ENCODE assay signal across 10 mouse cellular contexts in the genomic region with DNA sequence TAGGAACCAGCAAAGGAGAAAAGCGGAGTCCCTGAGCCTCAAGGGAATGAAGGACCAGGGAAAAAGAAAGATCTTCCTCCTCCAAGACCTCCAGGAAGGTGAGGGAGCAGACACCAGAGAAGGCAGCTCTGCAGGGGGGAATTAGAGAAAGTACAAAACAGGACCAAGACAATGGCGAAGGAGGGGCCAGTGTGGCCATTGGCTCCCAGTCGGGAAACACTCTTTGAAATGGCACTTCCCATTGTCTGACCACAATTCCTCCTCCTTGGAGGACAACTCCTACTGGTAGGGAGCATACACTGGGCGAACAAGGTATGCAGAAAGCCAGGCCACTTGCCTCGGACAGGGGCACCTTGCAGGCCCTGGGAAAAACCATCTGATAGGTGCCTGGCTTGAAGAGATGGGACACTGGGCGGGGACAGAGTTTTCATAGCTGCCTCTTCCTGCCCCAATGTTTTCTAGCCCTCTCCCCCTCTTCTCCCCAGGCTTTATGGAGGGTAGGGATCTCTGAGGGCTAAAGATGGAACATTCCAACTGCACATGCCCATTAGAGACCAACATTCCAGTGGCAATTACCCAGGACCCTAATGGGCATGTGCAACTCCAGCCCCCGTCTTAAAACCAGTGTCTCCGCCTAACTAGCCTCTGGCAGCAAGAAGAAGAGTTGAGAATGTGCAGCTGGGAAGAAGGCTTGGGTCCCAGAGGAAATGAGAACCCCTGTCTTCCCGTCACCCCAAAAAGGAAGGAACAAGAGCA. TPM values are rescaled to one million over a fixed set of nuclear protein-coding genes. Genes with fewer than 3 reads are reported as not detected.
DNase-seq lines count a peak whose midpoint lies in the region; ATAC-seq and TF ChIP-seq lines count a peak whose summit lies in the region.
"Had no signal": no experiment of that assay in that cellular context is flagged by ENCODE, and none has a peak within 500 bp of the region (broad histone marks: within the 10 kb centered on the region; RNA-seq: fewer than 3 reads in every experiment).

No protein-coding gene starts in this region.

- intact Hi-C loops in heart, postnatal 25 days (cut with DNase I), result no loop called here

- ATAC-seq in hindbrain, embryonic 12.5 days (ENCODE audit: low FRiP score), result no peak
- ATAC-seq in midbrain, embryonic 15.5 days (replicated peaks), result no peak
- ATAC-seq: liver, postnatal 0 days had no signal

- TF ChIP-seq POLR2A in brain, embryonic 14.5 days (IDR thresholded peaks at IDR 0.05; ENCODE audit: borderline replicate concordance, extremely low read depth, insufficient read depth, insufficient read length, poor library complexity, severe bottlenecking), result no peak

- peak overlapping the region; percentile 84 for H3K9ac ChIP-seq in hindbrain, embryonic 12.5 days
- H3K9ac ChIP-seq in midbrain, embryonic 15.5 days, result peak overlapping the region; percentile 95
- H3K9ac ChIP-seq: heart, embryonic 15.5 days; liver, postnatal 0 days had no signal

- H3K27ac ChIP-seq in hindbrain, embryonic 12.5 days, result peak overlapping the region; percentile 98
- H3K27ac ChIP-seq in midbrain, embryonic 15.5 days, result peak overlapping the region; percentile 4; the same call in 1 of the 2 replicates
- H3K27ac ChIP-seq: heart, embryonic 15.5 days had no signal

- WGBS in hindbrain, embryonic 12.5 days, result 19% methylated on average over 9 of the region's 9 CpGs
- WGBS in midbrain, embryonic 15.5 days, result 14% methylated on average over 9 of the region's 9 CpGs

- H3K36me3 ChIP-seq in hindbrain, embryonic 12.5 days, result no peaks in the 10 kb centered on the region
- H3K36me3 ChIP-seq in midbrain, embryonic 15.5 days (replicated peaks), result no peaks in the 10 kb centered on the region
- H3K36me3 ChIP-seq: heart, embryonic 15.5 days had no signal

- peak; percentile 83 for DNase-seq in heart, adult 11 months
- DNase-seq in heart, postnatal 25 days (ENCODE audit: low spot score), result no peak
- peak; percentile 65 for DNase-seq in brain, embryonic 14.5 days (ENCODE audit: low read depth)
- DNase-seq in spleen, postnatal 4 days (ENCODE audit: low spot score in 2 of 2), result no peak
- no peak for DNase-seq in adrenal gland, postnatal 25 days
- DNase-seq in layer of hippocampus, postnatal 36 days, result no peak
- DNase-seq: liver, postnatal 0 days had no signal

- no peaks in the 10 kb centered on the region for H3K9me3 ChIP-seq in hindbrain, embryonic 12.5 days (replicated peaks)
- no peaks in the 10 kb centered on the region for H3K9me3 ChIP-seq in midbrain, embryonic 15.5 days
- H3K9me3 ChIP-seq: heart, embryonic 15.5 days had no signal

- peaks cover 80% of the 10 kb centered on the region for H3K4me1 ChIP-seq in hindbrain, embryonic 12.5 days
- peaks cover 77% of the 10 kb centered on the region for H3K4me1 ChIP-seq in midbrain, embryonic 15.5 days

- H3K27me3 ChIP-seq in hindbrain, embryonic 12.5 days, result no peaks in the 10 kb centered on the region
- no peaks in the 10 kb centered on the region for H3K27me3 ChIP-seq in midbrain, embryonic 15.5 days (replicated peaks)
- H3K27me3 ChIP-seq: heart, embryonic 15.5 days had no signal

- peak overlapping the region; percentile 82 for H3K4me3 ChIP-seq in hindbrain, embryonic 12.5 days
- peak overlapping the region; percentile 99 for H3K4me3 ChIP-seq in midbrain, embryonic 15.5 days
- H3K4me3 ChIP-seq: heart, embryonic 15.5 days had no signal

- TF ChIP-seq CTCF in brain, embryonic 14.5 days (IDR thresholded peaks at IDR 0.05; ENCODE audit: borderline replicate concordance, extremely low read depth, insufficient read depth, insufficient read length), result no peak

- peak overlapping the region; percentile 90 for H3K4me2 ChIP-seq in hindbrain, embryonic 12.5 days (replicated peaks)
- H3K4me2 ChIP-seq in midbrain, embryonic 15.5 days, result peak overlapping the region; percentile 87

RNA-seq across cellular contexts. Expression of gene Vangl2, which starts 3.9 kb away (rescaled TPM):
- 1 to 10 TPM; 1.5 to 2.4 TPM for total RNA-seq in heart, postnatal 25 days (2021)
- 61.5 and 87.3 TPM in 2 replicates for polyA plus RNA-seq in brain, embryonic 14.5 days (2012; rRNA removed)
- polyA plus RNA-seq in hindbrain, embryonic 12.5 days (2016; fragmentation: Nextera tagmentation; extraction: Ambion mirVana), result 60.4 and 68.6 TPM in 2 replicates
- 48.0 and 49.6 TPM in 2 replicates for polyA plus RNA-seq in midbrain, embryonic 15.5 days (2015; fragmentation: Nextera tagmentation; extraction: Ambion mirVana)
- 2.8 and 7.4 TPM in 2 replicates for total RNA-seq in adrenal gland, postnatal 25 days (2021)
- total RNA-seq in layer of hippocampus, postnatal 36 days (2021), result 10 to 100 TPM; 14.8 to 16.0 TPM

RNA-seq across cellular contexts. Expression of gene Nhlh1, which starts 33.1 kb away (rescaled TPM):
- not detected for total RNA-seq in heart, postnatal 25 days (2021)
- 14.8 and 19.3 TPM in 2 replicates for polyA plus RNA-seq in brain, embryonic 14.5 days (2012; rRNA removed)
- polyA plus RNA-seq in hindbrain, embryonic 12.5 days (2016; fragmentation: Nextera tagmentation; extraction: Ambion mirVana), result 14.5 and 15.3 TPM in 2 replicates
- polyA plus RNA-seq in midbrain, embryonic 15.5 days (2015; fragmentation: Nextera tagmentation; extraction: Ambion mirVana), result 2.0 and 2.5 TPM in 2 replicates
- not detected in 2 replicates for total RNA-seq in adrenal gland, postnatal 25 days (2021)
- total RNA-seq in layer of hippocampus, postnatal 36 days (2021), result 1 to 10 TPM; 1.3 to 1.5 TPM
- polyA plus RNA-seq: heart, embryonic 15.5 days; liver, postnatal 0 days had no signal

RNA-seq across cellular contexts. Expression of gene Copa, which starts 58.0 kb away (rescaled TPM):
- 100 to 1,000 TPM; 104 to 113 TPM for total RNA-seq in heart, postnatal 25 days (2021)
- 79.5 and 135 TPM in 2 replicates for polyA plus RNA-seq in brain, embryonic 14.5 days (2012; rRNA removed)
- 233 and 256 TPM in 2 replicates for polyA plus RNA-seq in hindbrain, embryonic 12.5 days (2016; fragmentation: Nextera tagmentation; extraction: Ambion mirVana)
- polyA plus RNA-seq in midbrain, embryonic 15.5 days (2015; fragmentation: Nextera tagmentation; extraction: Ambion mirVana), result 199 and 209 TPM in 2 replicates
- 184 and 190 TPM in 2 replicates for total RNA-seq in adrenal gland, postnatal 25 days (2021)
- total RNA-seq in layer of hippocampus, postnatal 36 days (2021), result 100 to 1,000 TPM; 144 TPM

RNA-seq across cellular contexts. Expression of gene Ncstn, which starts 58.3 kb away (rescaled TPM):
- 10 to 100 TPM; 42.8 to 44.4 TPM for total RNA-seq in heart, postnatal 25 days (2021)
- 136 and 139 TPM in 2 replicates for polyA plus RNA-seq in brain, embryonic 14.5 days (2012; rRNA removed)
- 128 and 132 TPM in 2 replicates for polyA plus RNA-seq in hindbrain, embryonic 12.5 days (2016; fragmentation: Nextera tagmentation; extraction: Ambion mirVana)
- 116 and 122 TPM in 2 replicates for polyA plus RNA-seq in midbrain, embryonic 15.5 days (2015; fragmentation: Nextera tagmentation; extraction: Ambion mirVana)
- total RNA-seq in adrenal gland, postnatal 25 days (2021), result 101 and 117 TPM in 2 replicates
- 10 to 100 TPM; 57.1 to 60.1 TPM for total RNA-seq in layer of hippocampus, postnatal 36 days (2021)

Comparison
In these comparisons a context has a peak if more than half of its experiments do, and no peak if none do; other contexts are left out.
1. DNase-seq: peak in heart, adult 11 months (single experiment) and brain, embryonic 14.5 days (single experiment); none in heart, postnatal 25 days (single experiment), spleen, postnatal 4 days (0 of 2), adrenal gland, postnatal 25 days (single experiment) and layer of hippocampus, postnatal 36 days (0 of 2).